Mouse (Mus musculus) lung, adult 2 months (tissue): ENCODE results near the gene Noc3l.

Experiments used
- CTCF ChIP-seq: fragments of 200-500 bp; IDR thresholded peaks from 2 replicates; pipeline ENCODE4 v1.5.1; 2011; ENCODE audit warnings: mild to moderate bottlenecking, low read length, control low read depth; ENCODE audit not compliant: insufficient read depth
- POLR2A ChIP-seq: fragments of 200-500 bp; IDR thresholded peaks from 2 replicates; pipeline ENCODE4 v1.6.1; 2011; ENCODE audit warnings: low read depth, mild to moderate bottlenecking, control low read depth, low read length, borderline replicate concordance; ENCODE audit errors: extremely low read depth

GRCm38 (mm10) chr19:38775548-38775947, 43.5 kb downstream of the Noc3l start:
- no peak for TF ChIP-seq CTCF
- no peak for TF ChIP-seq POLR2A
